Mouse (Mus musculus) limb, embryonic 12.5 days (tissue): Measurements from ENCODE around the gene Ptpn20. TPM values are rescaled to one million over a fixed set of nuclear protein-coding genes. Genes with fewer than 3 reads are reported as not detected.
A peak's percentile ranks its signal among the peaks of the same experiment; 100 is the strongest.

Experiments
- ATAC-seq: fragments of 200-750 bp; cut with Nextera tagmentation; 2 replicates; pipeline ENCODE4 v1.8.0; 2017; ENCODE audit warnings: low read depth, moderate TSS enrichment; ENCODE audit not compliant: insufficient number of reproducible peaks, insufficient read depth, low FRiP score, low TSS enrichment
- H3K27ac ChIP-seq: fragments of 300-500 bp; sonication (generic); 2 replicates; pipeline ENCODE4 v1.5.1; 2016; ENCODE audit warnings: mild to moderate bottlenecking, moderate library complexity
- H3K27me3 ChIP-seq: fragments of 300-500 bp; sonication (generic); 2 replicates; pipeline ENCODE4 v1.6.1; 2016; ENCODE audit warnings: mild to moderate bottlenecking, moderate library complexity
- H3K36me3 ChIP-seq: fragments of 300-500 bp; sonication (generic); 2 replicates; pipeline ENCODE4 v1.6.1; 2016; ENCODE audit warnings: mild to moderate bottlenecking, moderate library complexity
- H3K4me1 ChIP-seq: fragments of 300-500 bp; sonication (generic); replicated peaks from 2 replicates; pipeline ENCODE4 v1.6.1; 2016
- H3K4me2 ChIP-seq: fragments of 300-500 bp; sonication (generic); 2 replicates; pipeline ENCODE4 v1.6.1; 2016; ENCODE audit warnings: mild to moderate bottlenecking, moderate library complexity
- H3K4me3 ChIP-seq: fragments of 300-500 bp; sonication (generic); replicated peaks from 2 replicates; pipeline ENCODE4 v1.5.1; 2016; ENCODE audit warnings: mild to moderate bottlenecking
- H3K9ac ChIP-seq: fragments of 300-500 bp; sonication (generic); replicated peaks from 2 replicates; pipeline ENCODE4 v1.6.1; 2016; ENCODE audit warnings: mild to moderate bottlenecking, moderate library complexity
- H3K9me3 ChIP-seq: fragments of 300-500 bp; sonication (generic); 2 replicates; pipeline ENCODE4 v1.6.1; 2016; ENCODE audit warnings: mild to moderate bottlenecking, moderate library complexity
- WGBS: fragments of 180-500 bp; shearing (Covaris S2); methylation state at CpG from one replicate; pipeline ENCODE4 v1.1.7; 2016; 5-methylcytosine and 5-hydroxymethylcytosine counted together
- polyA plus RNA-seq: library from polyadenylated mRNA; unstranded; fragments of >200 nt; fragmentation: Nextera tagmentation; extraction: Ambion mirVana; gene quantifications from 2 replicates; pipeline ENCODE4 v1.2.1, GENCODE M21; 2016

Ptpn20 gene
- polyA plus RNA-seq, 1 experiment from 2014 or later = not detected

DNA sequence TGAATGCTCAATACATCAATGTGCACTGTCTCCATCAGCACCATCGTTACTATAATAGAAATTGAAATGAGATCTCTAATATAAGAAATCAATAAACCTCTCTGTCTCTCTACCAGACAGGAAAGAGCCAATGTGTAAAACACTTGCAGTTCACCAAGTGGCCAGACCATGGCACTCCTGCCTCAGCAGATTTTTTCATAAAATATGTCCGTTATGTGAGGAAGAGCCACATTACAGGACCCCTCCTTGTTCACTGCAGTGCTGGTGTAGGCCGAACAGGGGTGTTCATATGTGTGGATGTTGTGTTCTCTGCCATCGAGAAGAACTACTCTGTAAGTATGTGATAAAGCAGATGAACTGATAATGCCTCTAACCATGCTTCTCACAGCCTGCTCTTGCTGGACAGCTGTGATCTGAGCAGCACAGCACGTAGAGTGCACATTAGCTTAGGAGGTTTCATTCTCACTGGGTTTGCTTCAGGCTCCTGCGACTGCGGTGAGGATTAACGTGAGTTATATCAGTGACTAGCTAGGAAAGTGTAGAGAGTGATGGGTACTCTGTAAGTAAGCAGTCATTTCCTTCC, 43.9 kb downstream of the Ptpn20 start:
- Histone ChIP-seq H3K27me3 (no peaks in the 10 kb centered on the region), H3K4me3 (no peak overlapping the region), H3K27ac (no peak overlapping the region), H3K9ac (no peak overlapping the region), H3K36me3 (no peaks in the 10 kb centered on the region), H3K4me2 (no peak overlapping the region), H3K9me3 (no peaks in the 10 kb centered on the region), H3K4me1 (no peaks in the 10 kb centered on the region)
- no peak for ATAC-seq
- WGBS = 75% methylated on average over 8 of the region's 8 CpGs

DNA sequence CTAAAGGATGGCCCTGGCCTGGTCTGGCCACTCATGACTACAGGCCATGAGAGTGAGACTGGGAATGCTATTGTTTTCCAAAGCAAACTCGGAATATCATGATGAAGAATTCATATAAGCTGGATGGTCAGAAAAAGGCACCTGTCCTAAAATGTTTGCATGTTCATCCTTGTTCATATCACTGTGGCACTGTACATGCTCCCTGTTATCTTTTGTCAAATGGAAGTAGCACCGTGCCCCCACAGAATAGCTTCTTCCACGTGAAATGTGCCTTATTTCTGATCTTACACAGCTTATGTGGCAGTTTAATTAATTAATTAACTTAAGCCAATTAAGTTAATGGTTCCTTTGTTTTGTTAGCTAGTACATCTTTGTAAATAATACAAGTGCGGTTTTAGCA, 45.3 kb downstream of the Ptpn20 start:
- Histone ChIP-seq H3K4me3 (no peak overlapping the region), H3K36me3 (no peaks in the 10 kb centered on the region), H3K27ac (no peak overlapping the region), H3K9ac (no peak overlapping the region), H3K9me3 (no peaks in the 10 kb centered on the region), H3K4me1 (no peaks in the 10 kb centered on the region), H3K4me2 (no peak overlapping the region), H3K27me3 (no peaks in the 10 kb centered on the region)
- ATAC-seq = no peak
- 87% methylated on average over 4 of the region's 4 CpGs for WGBS

DNA sequence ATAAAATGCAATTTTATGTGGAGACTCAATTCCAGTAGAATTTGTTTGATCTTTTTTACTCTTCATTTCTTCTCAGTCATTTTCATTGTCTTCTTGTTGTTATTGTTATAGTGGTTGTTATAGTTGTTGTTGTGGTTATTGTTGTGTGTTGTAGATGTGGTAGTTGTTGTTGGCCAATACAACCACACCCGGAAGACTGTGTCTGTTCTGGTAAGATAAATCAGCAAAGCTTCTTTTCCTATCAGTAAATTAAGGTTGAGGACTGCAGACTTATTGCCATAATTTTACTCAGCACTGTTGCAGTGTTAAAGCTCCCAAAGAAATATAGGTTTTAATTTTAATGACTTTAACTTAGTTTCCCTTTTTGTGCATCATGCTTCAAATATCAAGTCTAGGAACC, 45.8 kb downstream of the Ptpn20 start:
- Histone ChIP-seq H3K9ac (no peak overlapping the region), H3K36me3 (no peaks in the 10 kb centered on the region), H3K9me3 (no peaks in the 10 kb centered on the region), H3K4me2 (no peak overlapping the region), H3K27ac (no peak overlapping the region), H3K27me3 (no peaks in the 10 kb centered on the region), H3K4me1 (no peaks in the 10 kb centered on the region), H3K4me3 (no peak overlapping the region)
- WGBS = 90% methylated on average over 1 of the region's 1 CpGs
- no peak for ATAC-seq

DNA sequence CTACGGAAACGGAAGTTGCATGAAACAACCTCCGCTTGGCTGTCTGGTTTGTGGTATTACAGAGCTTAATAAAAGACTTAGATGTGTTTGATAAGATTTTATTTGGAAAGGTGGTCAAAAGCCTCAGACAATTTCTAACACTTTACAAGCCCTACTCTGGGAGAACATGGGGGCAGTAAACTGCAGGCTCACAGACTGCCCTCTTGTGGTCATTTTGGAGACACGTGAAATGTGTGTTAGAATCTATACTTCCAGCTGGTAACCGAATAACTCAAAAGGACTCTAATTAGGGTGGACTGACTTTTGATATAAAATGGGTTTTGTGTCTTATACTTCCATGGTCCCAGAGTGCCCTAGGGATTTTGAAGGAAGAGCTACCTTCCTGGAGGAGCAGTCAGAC, 50.4 kb downstream of the Ptpn20 start:
- Histone ChIP-seq H3K4me2 (no peak overlapping the region), H3K4me1 (no peaks in the 10 kb centered on the region), H3K4me3 (no peak overlapping the region), H3K9me3 (no peaks in the 10 kb centered on the region), H3K27me3 (no peaks in the 10 kb centered on the region), H3K9ac (no peak overlapping the region), H3K27ac (no peak overlapping the region), H3K36me3 (no peaks in the 10 kb centered on the region)
- no peak for ATAC-seq
- 74% methylated on average over 5 of the region's 5 CpGs for WGBS

DNA sequence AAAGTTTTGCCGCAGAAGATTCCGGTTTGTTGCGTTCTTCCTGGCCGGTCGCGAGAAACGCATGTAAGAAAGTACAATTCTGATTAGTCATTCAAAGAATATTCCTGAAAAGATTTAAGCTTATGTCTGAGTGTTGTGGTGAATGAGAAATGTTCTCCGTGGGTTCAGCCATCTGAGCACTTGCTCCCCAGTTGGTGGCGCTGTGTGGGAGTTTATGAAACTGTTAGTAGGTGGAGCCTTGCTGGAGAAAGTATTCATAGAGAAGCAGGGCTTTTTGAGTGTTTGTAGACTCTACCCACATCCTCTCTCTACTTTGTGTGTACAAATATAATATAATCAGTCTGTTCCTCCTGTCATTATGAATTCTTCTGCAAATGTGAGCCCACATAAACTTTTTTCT, 61.7 kb downstream of the Ptpn20 start:
- Histone ChIP-seq H3K4me1 (no peaks in the 10 kb centered on the region), H3K36me3 (no peaks in the 10 kb centered on the region), H3K4me2 (no peak overlapping the region), H3K9me3 (peaks cover 5% of the 10 kb centered on the region; the same call in 1 of the 2 replicates), H3K27me3 (peaks cover 9% of the 10 kb centered on the region; the same call in 1 of the 2 replicates), H3K4me3 (no peak overlapping the region), H3K9ac (no peak overlapping the region), H3K27ac (no peak overlapping the region)
- ATAC-seq = no peak
- WGBS = 92% methylated on average over 9 of the region's 9 CpGs

DNA sequence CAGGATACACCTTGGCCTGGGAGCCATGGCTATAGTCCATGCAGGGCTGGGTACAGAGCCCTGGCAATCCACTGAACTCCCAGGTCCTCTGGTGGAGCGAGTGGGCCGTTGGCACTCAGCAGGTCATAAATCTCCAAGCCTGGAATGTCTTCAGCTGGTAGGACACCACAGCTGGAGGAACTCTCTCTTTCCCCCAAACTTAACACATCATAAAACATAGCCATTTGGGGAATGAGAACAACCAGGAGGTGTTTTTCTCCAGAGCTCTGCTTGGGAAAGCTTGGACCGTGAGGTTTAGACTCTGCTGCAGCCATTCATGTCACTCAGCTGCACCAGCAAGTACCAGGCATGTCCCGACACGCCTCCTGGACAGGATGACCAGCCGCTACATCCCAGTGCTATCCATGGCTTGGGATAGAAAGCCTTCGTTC, 68.5 kb downstream of the Ptpn20 start:
- peak; percentile 80 for ATAC-seq
- 30% methylated on average over 7 of the region's 7 CpGs for WGBS
- H3K27ac ChIP-seq = no peak overlapping the region
- no peaks in the 10 kb centered on the region for H3K9me3 ChIP-seq
- peaks cover 14% of the 10 kb centered on the region; the same call in 1 of the 2 replicates for H3K27me3 ChIP-seq
- H3K9ac ChIP-seq = no peak overlapping the region
- no peaks in the 10 kb centered on the region for H3K36me3 ChIP-seq
- H3K4me2 ChIP-seq = no peak overlapping the region
- H3K4me3 ChIP-seq = no peak overlapping the region
- peaks cover 23% of the 10 kb centered on the region for H3K4me1 ChIP-seq

DNA sequence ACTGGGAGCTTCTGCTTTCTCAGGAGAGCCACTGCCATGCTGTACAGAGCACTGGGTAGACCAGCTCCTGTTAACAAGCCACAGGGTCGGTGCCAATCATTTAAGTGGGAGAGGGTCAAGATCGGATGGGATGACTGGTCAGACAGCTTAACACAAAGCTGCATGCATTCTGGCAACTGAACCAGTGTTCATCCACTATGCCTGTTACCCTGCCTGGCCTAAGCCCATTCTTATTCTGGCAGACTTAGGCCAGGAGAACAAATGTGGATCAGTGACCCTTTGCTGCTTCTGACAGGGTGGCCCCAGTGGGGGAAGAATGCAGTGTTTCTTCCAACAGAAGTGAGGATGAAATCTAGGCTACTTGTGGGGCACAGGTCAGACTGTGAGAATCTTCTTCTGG, 69.3 kb downstream of the Ptpn20 start:
- Histone ChIP-seq H3K4me1 (peaks cover 27% of the 10 kb centered on the region), H3K36me3 (no peaks in the 10 kb centered on the region), H3K4me2 (no peak overlapping the region), H3K27me3 (peaks cover 12% of the 10 kb centered on the region; the same call in 1 of the 2 replicates), H3K9me3 (no peaks in the 10 kb centered on the region), H3K27ac (no peak overlapping the region), H3K9ac (no peak overlapping the region), H3K4me3 (no peak overlapping the region)
- 81% methylated on average over 2 of the region's 2 CpGs for WGBS
- no peak for ATAC-seq

DNA sequence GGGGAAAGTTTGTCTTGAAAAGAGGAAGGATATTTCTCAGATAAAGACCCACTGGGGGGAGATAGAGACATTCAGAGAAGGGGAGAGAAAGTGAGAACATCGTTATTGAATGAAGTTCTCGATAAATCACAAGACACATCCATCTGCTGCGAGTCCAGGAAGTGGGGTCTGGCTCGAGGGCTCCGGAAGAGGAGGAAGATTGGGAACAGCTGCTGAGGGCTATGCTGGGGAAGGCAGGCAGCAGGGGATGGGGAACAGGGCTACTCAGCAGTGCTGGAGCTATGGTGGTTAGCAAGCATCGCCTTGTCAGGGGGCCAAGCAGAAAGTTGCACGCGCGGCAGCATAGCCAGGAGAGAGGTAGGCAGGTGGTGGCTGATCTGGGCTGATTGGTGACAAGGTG, 73.1 kb downstream of the Ptpn20 start:
- Histone ChIP-seq H3K36me3 (no peaks in the 10 kb centered on the region), H3K27ac (no peak overlapping the region), H3K4me1 (peaks cover 21% of the 10 kb centered on the region), H3K9ac (no peak overlapping the region), H3K9me3 (no peaks in the 10 kb centered on the region; the same call in 1 of the 2 replicates), H3K4me3 (no peak overlapping the region), H3K27me3 (peaks cover 5% of the 10 kb centered on the region; the same call in 1 of the 2 replicates), H3K4me2 (0 out of 2 replicates have a peak overlapping the region, but pooled peaks have one; percentile 10)
- WGBS = 24% methylated on average over 9 of the region's 9 CpGs
- no peak for ATAC-seq

DNA sequence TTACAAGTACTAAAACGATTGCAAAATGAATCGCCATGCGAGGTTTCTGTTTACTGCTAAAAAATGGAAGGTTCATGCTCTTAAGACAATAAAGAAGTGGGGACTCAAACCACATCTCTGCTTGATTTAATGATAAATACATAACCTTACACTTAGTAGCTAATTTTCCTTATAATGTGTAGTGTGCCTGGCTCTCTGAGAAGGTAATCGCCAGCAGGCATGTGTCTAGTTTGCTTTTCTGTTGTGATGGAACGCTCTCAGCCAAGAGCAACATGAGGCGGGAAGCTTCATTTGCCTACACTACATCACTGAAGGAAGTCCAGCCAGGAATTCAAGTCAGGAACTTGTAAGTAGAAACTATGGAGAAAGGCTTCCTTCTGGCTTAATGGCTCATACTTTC, 77.3 kb downstream of the Ptpn20 start:
- Histone ChIP-seq H3K36me3 (no peaks in the 10 kb centered on the region), H3K9me3 (no peaks in the 10 kb centered on the region; the same call in 1 of the 2 replicates), H3K4me2 (no peak overlapping the region), H3K27ac (no peak overlapping the region), H3K9ac (no peak overlapping the region), H3K4me1 (peaks cover 13% of the 10 kb centered on the region), H3K4me3 (no peak overlapping the region), H3K27me3 (no peaks in the 10 kb centered on the region)
- 79% methylated on average over 6 of the region's 6 CpGs for WGBS
- no peak for ATAC-seq

DNA sequence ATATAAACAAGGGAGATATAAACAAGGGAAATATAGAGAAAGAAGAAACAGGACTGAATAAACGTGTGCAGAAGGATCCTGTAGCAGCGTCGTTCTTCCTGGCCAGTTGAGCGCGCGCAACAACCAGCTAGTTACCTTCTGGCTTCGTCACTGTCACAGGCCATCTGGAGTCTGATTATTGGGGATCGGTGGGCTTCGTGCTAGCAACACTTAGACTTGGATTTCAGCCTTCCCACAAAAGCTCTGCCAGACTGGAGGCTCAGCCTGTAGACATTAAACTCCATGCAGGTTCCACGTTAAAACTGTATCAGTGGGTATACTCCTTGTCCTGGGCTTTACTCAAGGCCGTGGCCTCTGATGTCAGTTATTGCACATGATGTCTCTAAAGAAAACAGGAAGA, 80.9 kb downstream of the Ptpn20 start:
- peaks cover 8% of the 10 kb centered on the region; the same call in 1 of the 2 replicates for H3K27me3 ChIP-seq
- no peaks in the 10 kb centered on the region for H3K4me1 ChIP-seq
- H3K9me3 ChIP-seq = no peaks in the 10 kb centered on the region; the same call in 1 of the 2 replicates
- no peak for ATAC-seq
- H3K27ac ChIP-seq = no peak overlapping the region
- H3K4me2 ChIP-seq = no peak overlapping the region
- H3K4me3 ChIP-seq = no peak overlapping the region
- 91% methylated on average over 11 of the region's 11 CpGs for WGBS
- no peaks in the 10 kb centered on the region for H3K36me3 ChIP-seq
- no peak overlapping the region for H3K9ac ChIP-seq

DNA sequence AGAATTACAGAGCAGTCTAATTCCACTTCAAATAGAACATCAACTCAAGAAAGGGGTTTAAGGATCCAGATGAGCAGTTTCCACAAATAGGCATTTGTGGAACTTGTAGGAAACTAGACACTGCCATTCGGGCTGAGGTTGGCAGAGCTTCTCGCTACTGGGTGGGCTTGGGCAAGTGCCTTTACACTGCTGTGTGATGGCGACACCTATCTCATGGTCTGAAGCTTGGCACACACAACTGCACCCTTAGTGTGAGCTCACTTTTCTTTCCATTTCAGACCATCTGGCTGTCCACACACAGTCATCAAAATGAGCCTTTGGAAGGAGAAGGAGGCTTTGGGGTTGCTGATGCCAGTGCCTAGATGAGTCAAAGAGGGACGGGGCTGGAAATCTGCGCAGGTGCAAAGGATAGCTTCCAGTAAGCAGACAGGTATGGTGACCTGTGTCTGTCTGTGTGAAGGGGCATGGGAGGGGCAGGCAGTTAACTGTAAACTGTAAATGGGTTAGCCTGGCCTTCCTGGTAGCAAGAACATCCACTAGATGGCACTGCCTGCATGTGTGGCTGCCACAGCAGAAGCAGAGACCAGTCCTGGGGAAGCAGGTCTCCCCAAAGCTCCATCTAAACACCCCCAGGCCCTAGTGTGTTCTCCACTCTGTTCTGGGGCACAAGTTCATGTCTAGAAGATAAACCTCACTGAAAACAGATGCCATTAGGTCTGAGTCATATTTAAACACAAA, 84.5 kb downstream of the Ptpn20 start:
- no peaks in the 10 kb centered on the region for H3K9me3 ChIP-seq
- H3K4me3 ChIP-seq = no peak overlapping the region
- H3K36me3 ChIP-seq = no peaks in the 10 kb centered on the region
- no peak overlapping the region for H3K9ac ChIP-seq
- peaks cover 8% of the 10 kb centered on the region; the same call in 1 of the 2 replicates for H3K27me3 ChIP-seq
- no peaks in the 10 kb centered on the region for H3K4me1 ChIP-seq
- no peak overlapping the region for H3K27ac ChIP-seq
- WGBS = 75% methylated on average over 5 of the region's 5 CpGs
- ATAC-seq = no peak
- no peak overlapping the region for H3K4me2 ChIP-seq
